Mouse (Mus musculus): ENCODE data around the gene Capn2. TPM values are rescaled to one million over a fixed set of nuclear protein-coding genes. Genes with fewer than 3 reads are reported as not detected.

Capn2 gene
- total and polyA plus RNA-seq, 3 experiments = 10.6 to 19.3 TPM; not detected in 1

DNA sequence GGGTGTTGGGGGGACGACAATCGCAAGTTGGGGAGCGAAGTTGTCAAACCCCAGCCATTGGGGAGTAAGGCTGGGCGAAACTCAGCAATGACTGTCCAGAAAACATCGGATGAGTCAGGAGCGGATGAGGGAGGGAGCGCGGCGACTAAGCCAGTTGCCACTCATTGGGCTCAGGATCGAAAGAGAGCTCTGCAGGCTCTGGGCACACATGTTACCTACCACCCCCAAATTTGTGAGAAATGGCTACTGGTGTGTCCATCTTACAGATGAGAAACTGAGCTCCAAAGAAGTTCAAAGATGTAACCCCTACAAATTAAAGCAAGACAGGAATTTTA, 236 bp upstream of the Capn2 start:
- peaks cover 26 to 75% of the 10 kb centered on the region in 2 experiments for H3K4me1 ChIP-seq (ENCODE audit: control insufficient read depth in 1 of 2, insufficient read depth in 2 of 2, low read length in 2 of 2)
- no peak for TF ChIP-seq MAFK (IDR thresholded peaks at IDR 0.05; ENCODE audit: borderline replicate concordance, low read depth, low read length)
- no peak for TF ChIP-seq SMC3 (IDR thresholded peaks at IDR 0.05; ENCODE audit: low read depth, low read length)
- TF ChIP-seq GATA1 (IDR thresholded peaks at IDR 0.05; ENCODE audit: low read depth, low read length) = no peak
- no peak for TF ChIP-seq TAL1 (IDR thresholded peaks at IDR 0.05; ENCODE audit: low read length)
- TF ChIP-seq SIN3A (IDR thresholded peaks at IDR 0.05; ENCODE audit: low read length) = 0 out of 2 replicates have a peak, but pooled peaks have one; percentile 11
- TF ChIP-seq MXI1 (IDR thresholded peaks at IDR 0.05; ENCODE audit: low read depth, low read length) = 0 out of 2 replicates have a peak, but pooled peaks have one; percentile 10
- TF ChIP-seq UBTF (IDR thresholded peaks at IDR 0.05; ENCODE audit: borderline replicate concordance, insufficient read depth, low read depth, low read length) = no peak
- no peak for TF ChIP-seq USF2 (IDR thresholded peaks at IDR 0.05; ENCODE audit: borderline replicate concordance in 1 of 2, insufficient read depth in 1 of 2, low read depth in 1 of 2, low read length in 2 of 2)
- no peak for TF ChIP-seq ZMIZ1 (IDR thresholded peaks at IDR 0.05; ENCODE audit: low read depth, low read length)
- no peak for TF ChIP-seq POLR2A (IDR thresholded peaks at IDR 0.05; ENCODE audit: control insufficient read depth in 1 of 2, insufficient read depth in 1 of 2, low read depth in 1 of 2, low read length in 2 of 2, poor library complexity in 1 of 2)
- no peak for DNase-seq (ENCODE audit: low read depth, low spot score)
- H3K36me3 ChIP-seq (ENCODE audit: control insufficient read depth in 1 of 2, insufficient read depth in 2 of 2, low read length in 2 of 2) = peaks cover 0 to 48% of the 10 kb centered on the region in 2 experiments; a peak in 2 of 4 replicates
- H3K27me3 ChIP-seq (ENCODE audit: control insufficient read depth in 1 of 2, insufficient read depth in 2 of 2, low read length in 2 of 2) = no peaks in the 10 kb centered on the region
- peak overlapping the region; percentile 78 to 95 for H3K4me3 ChIP-seq (ENCODE audit: control insufficient read depth in 1 of 2, insufficient read depth in 1 of 2, low read depth in 2 of 2, low read length in 2 of 2)
- H3K79me2 ChIP-seq (ENCODE audit: control insufficient read depth, insufficient read depth, low read length, poor library complexity) = peaks cover 7% of the 10 kb centered on the region; the same call in 1 of the 2 replicates
- H3K9me3 ChIP-seq (replicated peaks; ENCODE audit: insufficient read depth, low read length) = no peaks in the 10 kb centered on the region
- H3K27ac ChIP-seq (ENCODE audit: control insufficient read depth, low read depth, low read length) = 0 out of 2 replicates have a peak overlapping the region, but pooled peaks have one; percentile 5
- peak overlapping the region; percentile 86 for H3K9ac ChIP-seq (ENCODE audit: control insufficient read depth, low read depth, low read length, poor library complexity, severe bottlenecking)

DNA sequence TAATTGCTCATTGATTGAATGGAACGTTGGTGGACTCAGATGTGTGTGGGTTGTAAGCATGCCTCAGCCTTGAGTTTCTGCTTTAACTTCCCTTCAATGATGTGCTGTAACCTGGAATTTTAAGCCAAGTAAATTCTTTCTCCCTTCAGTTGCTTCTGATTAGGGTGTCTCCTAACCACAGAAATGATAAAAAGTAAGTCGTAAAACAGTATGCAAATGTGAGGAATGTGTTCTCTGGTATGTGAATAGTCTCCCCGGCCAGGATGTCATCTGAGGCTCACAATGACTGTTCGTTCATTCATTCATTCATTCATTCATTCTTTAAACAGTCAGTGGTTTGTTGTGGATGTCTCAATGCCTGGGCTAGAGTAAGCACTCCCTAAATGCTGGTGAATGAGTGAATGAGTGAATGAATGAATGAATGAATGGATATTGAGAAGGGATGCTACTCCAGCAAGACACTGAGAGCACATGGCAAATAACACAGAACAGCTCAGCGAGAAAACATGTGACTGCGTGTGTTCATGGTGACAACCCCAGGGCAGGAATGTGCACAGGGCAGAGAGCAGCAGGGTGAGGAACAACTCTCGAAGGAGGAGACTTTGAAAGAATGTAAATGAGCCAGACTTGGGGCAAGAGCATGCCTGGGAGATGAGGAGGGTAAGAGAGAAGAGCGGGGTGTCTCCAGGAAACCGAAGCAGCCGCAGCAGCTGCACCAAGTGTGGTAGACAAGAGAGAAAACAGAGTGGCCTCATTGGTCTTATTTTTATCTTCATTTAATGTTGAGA, 2.4 kb downstream of the Capn2 start:
- Histone ChIP-seq H3K27ac (ENCODE audit: control insufficient read depth, low read depth, low read length) (peak overlapping the region; percentile 74), H3K4me3 (ENCODE audit: control insufficient read depth in 1 of 2, insufficient read depth in 1 of 2, low read depth in 2 of 2, low read length in 2 of 2) (peak overlapping the region in 1 of 2 experiments; percentile 5; a peak in 1 of 4 replicates), H3K27me3 (ENCODE audit: control insufficient read depth in 1 of 2, insufficient read depth in 2 of 2, low read length in 2 of 2) (no peaks in the 10 kb centered on the region), H3K9me3 (replicated peaks; ENCODE audit: insufficient read depth, low read length) (no peaks in the 10 kb centered on the region), H3K36me3 (ENCODE audit: control insufficient read depth in 1 of 2, insufficient read depth in 2 of 2, low read length in 2 of 2) (peaks cover 0 to 46% of the 10 kb centered on the region in 2 experiments; a peak in 2 of 4 replicates), H3K79me2 (ENCODE audit: control insufficient read depth, insufficient read depth, low read length, poor library complexity) (peaks cover 7% of the 10 kb centered on the region; the same call in 1 of the 2 replicates), H3K4me1 (ENCODE audit: control insufficient read depth in 1 of 2, insufficient read depth in 2 of 2, low read length in 2 of 2) (peaks cover 24 to 58% of the 10 kb centered on the region in 2 experiments), H3K9ac (ENCODE audit: control insufficient read depth, low read depth, low read length, poor library complexity, severe bottlenecking) (peak overlapping the region; percentile 33)
- peak; percentile 58 for DNase-seq (ENCODE audit: low read depth, low spot score)
- TF ChIP-seq TAL1 (IDR thresholded peaks at IDR 0.05; ENCODE audit: low read length) (no peak), ETS1 (IDR thresholded peaks at IDR 0.05; ENCODE audit: low read depth, low read length) (peak; percentile 80), MAFK (IDR thresholded peaks at IDR 0.05; ENCODE audit: borderline replicate concordance, low read depth, low read length) (peak; percentile 39; the same call in 1 of the 2 replicates), E2F4 (IDR thresholded peaks at IDR 0.05; ENCODE audit: borderline replicate concordance, low read depth, low read length) (no peak), USF2 (IDR thresholded peaks at IDR 0.05; ENCODE audit: borderline replicate concordance in 1 of 2, insufficient read depth in 1 of 2, low read depth in 1 of 2, low read length in 2 of 2) (no peak), EP300 (IDR thresholded peaks at IDR 0.05; ENCODE audit: low read depth in 1 of 2, low read length in 2 of 2) (peak; percentile 77 to 82), HCFC1 (IDR thresholded peaks at IDR 0.05; ENCODE audit: low read depth, low read length) (no peak), CHD2 (IDR thresholded peaks at IDR 0.05; ENCODE audit: low read length) (no peak), MAZ (IDR thresholded peaks at IDR 0.05; ENCODE audit: low read depth, low read length) (no peak; the same call in 1 of the 2 replicates), KAT2A (conservative IDR thresholded peaks at IDR 0.05; ENCODE audit: low read depth, low read length) (no peak), NELFE (IDR thresholded peaks at IDR 0.05; ENCODE audit: low read depth, low read length) (no peak), TCF12 (IDR thresholded peaks at IDR 0.05; ENCODE audit: low read depth, low read length) (peak; percentile 55), RAD21 (IDR thresholded peaks at IDR 0.05; ENCODE audit: low read depth, low read length) (no peak), JUND (IDR thresholded peaks at IDR 0.05; ENCODE audit: low read depth, low read length) (no peak), UBTF (IDR thresholded peaks at IDR 0.05; ENCODE audit: borderline replicate concordance, insufficient read depth, low read depth, low read length) (no peak), USF1 (IDR thresholded peaks at IDR 0.05; ENCODE audit: low read depth, low read length) (no peak; the same call in 1 of the 2 replicates), MAX (IDR thresholded peaks at IDR 0.05; ENCODE audit: low read length) (peak; percentile 59), CTCF (IDR thresholded peaks at IDR 0.05 in 2 of 3, conservative IDR thresholded peaks at IDR 0.05 in 1 of 3; ENCODE audit: control insufficient read depth in 1 of 3, insufficient read depth in 1 of 3, low read depth in 2 of 3, low read length in 3 of 3, poor library complexity in 1 of 3, severe bottlenecking in 1 of 3) (no peak), GATA1 (IDR thresholded peaks at IDR 0.05; ENCODE audit: low read depth, low read length) (peak; percentile 78), POLR2AphosphoS5 (IDR thresholded peaks at IDR 0.05; ENCODE audit: borderline replicate concordance, low read depth, low read length) (no peak), SMC3 (IDR thresholded peaks at IDR 0.05; ENCODE audit: low read depth, low read length) (no peak), CHD1 (IDR thresholded peaks at IDR 0.05; ENCODE audit: low read depth, low read length) (no peak), MYC (IDR thresholded peaks at IDR 0.05; ENCODE audit: low read depth, low read length) (no peak; the same call in 1 of the 2 replicates), GABPA (IDR thresholded peaks at IDR 0.05; ENCODE audit: low read depth, low read length) (no peak)

All from MEL (cell line).